Mouse (Mus musculus) C2C12 (cell line): ENCODE results near the gene Rnf166.

Experiments
- CEBPB ChIP-seq: IDR thresholded peaks from one replicate; pipeline ENCODE4 v1.6.1; 2011; ENCODE audit warnings: low read depth, mild to moderate bottlenecking, control low read depth, moderate library complexity
- CTCF ChIP-seq: IDR thresholded peaks from one replicate; pipeline ENCODE4 v1.5.1; 2011; ENCODE audit not compliant: control insufficient read depth, insufficient read depth, insufficient read length
- FOSL1 ChIP-seq: IDR thresholded peaks from one replicate; pipeline ENCODE4 v1.8.0; 2011; ENCODE audit warnings: mild to moderate bottlenecking, low read length; ENCODE audit not compliant: poor library complexity, insufficient read depth, severe bottlenecking
- MAX ChIP-seq: IDR thresholded peaks from one replicate; pipeline ENCODE4 v1.6.1; 2011; ENCODE audit warnings: mild to moderate bottlenecking, control low read depth
- MYOD1 ChIP-seq: IDR thresholded peaks from one replicate; pipeline ENCODE4 v1.6.1; 2011; ENCODE audit warnings: low read depth; ENCODE audit not compliant: control insufficient read depth, insufficient read length
- USF1 ChIP-seq: IDR thresholded peaks from one replicate; pipeline ENCODE4 v1.6.1; 2011; ENCODE audit warnings: low read depth, mild to moderate bottlenecking, control low read depth, moderate library complexity

- no peak for TF ChIP-seq USF1
- TF ChIP-seq MAX = no peak
- no peak for TF ChIP-seq CTCF
- TF ChIP-seq FOSL1 = no peak
- no peak for TF ChIP-seq CEBPB
- no peak for TF ChIP-seq MYOD1
Measured at GRCm38 (mm10) chr8:122463651-122464640, 11.9 kb downstream of the Rnf166 start.
